Mouse (Mus musculus) fibroblast of lung, adult 2 months (primary cell): ENCODE data around the gene Gm9918.

Experiments
- DNase-seq: peaks from one replicate; pipeline ENCODE4 v3.0.0-alpha.2; 2011; ENCODE audit warnings: low read depth

Gene Gm9918

GRCm38 (mm10) chr15:102279092-102279782 lies 8.9 kb downstream of the Gm9918 start, which contains the start of gene Mfsd5:
Gene Mfsd5, plus strand, starts transcription at chr15:102279454.
- peak; percentile 75 for DNase-seq

DNA sequence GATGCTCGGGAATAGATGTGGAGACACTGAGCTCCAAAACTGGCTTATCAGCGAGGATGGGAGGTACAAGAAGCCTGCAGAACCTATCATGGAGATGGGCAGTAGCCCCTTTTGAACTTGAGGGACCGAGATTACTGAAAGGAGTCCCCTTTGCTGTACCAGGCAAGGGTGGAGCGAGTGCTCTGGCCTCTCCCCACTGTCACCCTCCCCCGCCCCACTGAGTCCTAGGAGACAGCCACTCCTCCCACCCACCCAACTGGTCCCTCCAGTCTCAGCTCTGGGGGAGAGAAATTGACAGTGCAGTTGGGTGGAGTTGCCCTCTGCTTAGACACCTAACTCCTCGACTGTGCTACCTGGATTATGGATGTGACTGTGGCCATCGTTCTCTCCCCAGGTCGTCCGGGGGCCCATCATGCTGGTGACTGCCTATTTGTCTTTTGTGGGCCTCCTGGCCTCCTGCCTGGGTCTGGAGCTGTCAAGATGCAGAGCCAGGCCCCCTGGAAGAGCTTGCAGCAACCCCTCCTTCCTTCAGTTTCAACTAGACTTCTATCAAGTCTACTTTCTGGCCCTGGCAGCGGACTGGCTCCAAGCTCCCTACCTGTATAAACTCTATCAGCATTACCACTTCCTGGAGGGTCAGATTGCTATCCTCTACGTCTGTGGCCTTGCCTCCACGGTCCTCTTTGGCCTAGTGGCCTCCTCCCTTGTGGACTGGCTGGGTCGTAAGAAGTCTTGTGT lies 9.6 kb downstream of the Gm9918 start:
- no peak for DNase-seq

DNA sequence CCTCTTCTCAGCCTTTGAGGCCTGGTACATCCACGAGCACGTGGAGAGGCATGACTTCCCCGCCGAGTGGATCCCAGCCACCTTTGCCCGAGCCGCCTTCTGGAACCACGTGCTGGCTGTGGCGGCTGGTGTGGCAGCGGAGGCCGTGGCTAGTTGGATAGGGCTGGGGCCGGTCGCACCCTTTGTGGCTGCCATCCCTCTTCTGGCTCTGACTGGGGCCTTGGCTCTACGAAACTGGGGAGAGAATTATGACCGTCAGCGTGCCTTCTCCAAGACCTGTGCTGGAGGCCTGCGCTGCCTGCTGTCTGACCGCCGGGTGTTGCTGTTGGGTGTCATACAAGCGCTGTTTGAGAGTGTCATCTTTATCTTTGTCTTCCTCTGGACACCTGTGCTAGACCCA lies 10.3 kb downstream of the Gm9918 start:
- no peak for DNase-seq

DNA sequence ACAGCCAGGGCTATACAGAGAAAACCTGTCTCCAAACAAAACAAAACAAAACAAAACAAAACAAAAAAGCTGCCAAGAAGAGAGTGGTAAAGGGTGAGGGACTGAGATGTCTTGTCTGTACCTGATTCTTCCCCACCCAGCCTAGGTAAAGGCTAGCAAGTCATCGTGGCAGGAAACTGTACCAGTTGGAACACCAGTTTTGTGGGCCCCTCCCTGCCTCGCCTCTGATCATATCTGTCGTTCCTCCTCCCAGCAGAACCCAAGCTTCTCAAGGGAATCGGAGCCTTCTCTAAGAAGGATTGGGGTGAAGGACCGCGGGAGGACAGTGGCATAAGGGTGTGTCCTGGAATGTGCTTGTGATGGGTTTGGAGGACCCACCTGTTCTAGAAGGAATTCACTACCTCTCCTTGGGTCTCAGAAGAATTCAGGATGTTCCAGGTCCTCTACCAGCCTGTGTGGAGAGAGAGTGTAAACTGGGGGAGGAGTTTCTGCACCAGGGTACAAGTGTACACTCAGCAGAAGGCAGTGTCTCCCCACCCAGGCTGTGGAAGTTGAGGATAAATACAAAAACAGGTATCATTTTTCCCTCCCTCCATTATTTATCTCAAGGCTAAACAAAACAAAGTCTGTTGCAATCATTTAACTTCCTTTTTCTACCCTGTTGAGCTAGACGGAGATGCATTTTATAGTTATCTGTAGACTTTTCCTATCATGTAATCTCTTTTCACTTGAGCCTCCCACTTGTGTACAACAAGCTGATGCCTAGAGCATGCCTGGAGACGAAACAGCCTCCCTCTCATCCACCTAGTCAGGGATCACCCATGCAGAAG lies 12.3 kb downstream of the Gm9918 start:
- no peak for DNase-seq

- no peak for DNase-seq
Measured at GRCm38 (mm10) chr15:102283648-102284047, 13.3 kb downstream of the Gm9918 start.

DNA sequence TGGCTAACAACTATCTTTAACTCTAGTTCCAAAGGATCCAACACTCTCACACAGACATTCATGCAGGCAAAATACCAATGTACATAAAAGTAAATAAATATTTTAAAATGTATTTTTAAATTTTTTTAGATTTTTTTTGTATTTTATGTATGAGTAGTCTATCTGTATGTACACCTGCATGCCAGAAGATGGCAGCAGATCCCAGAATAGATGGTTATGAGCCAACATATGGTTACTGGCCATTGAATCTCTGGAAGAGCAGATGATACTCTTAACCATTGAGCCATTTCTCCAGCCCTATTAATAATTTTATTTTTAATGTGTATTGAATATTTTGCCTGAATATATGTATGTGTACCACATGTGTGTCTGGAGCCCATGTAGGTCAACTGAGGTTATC lies 17.0 kb downstream of the Gm9918 start:
- DNase-seq: peak; percentile 35

DNA sequence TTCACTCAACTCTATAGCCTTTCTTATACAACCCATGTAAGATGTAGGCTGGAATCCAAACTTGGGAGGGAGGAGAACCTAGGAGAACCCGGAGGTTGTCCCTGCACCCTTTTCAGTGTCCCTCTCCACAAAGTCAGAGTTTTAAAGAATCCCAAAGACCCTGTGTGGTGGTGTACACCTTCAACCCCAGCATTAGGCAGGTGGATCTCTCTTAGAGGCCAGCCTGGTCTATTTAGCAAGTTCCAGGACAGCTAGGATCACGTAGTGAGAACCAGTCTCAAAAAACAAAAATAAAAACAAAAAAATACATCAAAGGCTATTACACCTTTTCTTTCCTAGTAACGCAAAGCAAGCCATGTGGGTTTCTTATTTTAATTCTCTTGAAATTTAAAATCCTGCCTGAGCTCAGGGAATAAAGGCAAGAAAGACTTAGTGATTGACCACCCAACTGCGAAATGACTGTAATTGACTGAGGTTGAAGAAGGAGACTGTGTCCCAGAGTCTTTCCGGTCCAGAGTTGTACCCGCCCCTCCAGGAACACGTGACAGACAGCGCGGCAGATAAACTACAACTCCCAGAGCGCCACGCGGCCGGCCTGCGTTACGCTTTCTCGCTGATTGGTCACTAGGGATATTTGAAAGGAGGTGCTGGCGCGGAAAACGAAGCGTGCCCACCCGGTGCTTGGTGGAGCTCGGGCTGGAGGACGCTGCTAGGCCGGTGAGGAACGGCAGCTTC lies 25.4 kb downstream of the Gm9918 start, which contains the start of gene Espl1:
Espl1 (plus strand) TSS at position 634 of the 735 bp plus-strand sequence.
- DNase-seq: peak; percentile 77

- no peak for DNase-seq
Measured at GRCm38 (mm10) chr15:102296368-102297006, 26.1 kb downstream of the Gm9918 start.

- DNase-seq: no peak
Measured at GRCm38 (mm10) chr15:102302542-102302941, 32.2 kb downstream of the Gm9918 start.

GRCm38 (mm10) chr15:102308717-102309116 lies 38.4 kb downstream of the Gm9918 start:
- no peak for DNase-seq

- DNase-seq: no peak
Measured at GRCm38 (mm10) chr15:102310074-102310845, 39.9 kb downstream of the Gm9918 start.

- DNase-seq: no peak
Measured at GRCm38 (mm10) chr15:102311489-102311888, 41.1 kb downstream of the Gm9918 start.

GRCm38 (mm10) chr15:102315292-102315691 lies 44.9 kb downstream of the Gm9918 start:
- DNase-seq: peak; percentile 56

GRCm38 (mm10) chr15:102316263-102316662 lies 45.9 kb downstream of the Gm9918 start:
- peak; percentile 39 for DNase-seq
